Mouse (Mus musculus): ENCODE measurements at regions not wholly inside any gene's neighbourhood (a gene's known extent, or its start where the extent isn't known, plus 50 kb on each side); places are given as distances from the start of the nearest gene placed in this dataset.

DNA sequence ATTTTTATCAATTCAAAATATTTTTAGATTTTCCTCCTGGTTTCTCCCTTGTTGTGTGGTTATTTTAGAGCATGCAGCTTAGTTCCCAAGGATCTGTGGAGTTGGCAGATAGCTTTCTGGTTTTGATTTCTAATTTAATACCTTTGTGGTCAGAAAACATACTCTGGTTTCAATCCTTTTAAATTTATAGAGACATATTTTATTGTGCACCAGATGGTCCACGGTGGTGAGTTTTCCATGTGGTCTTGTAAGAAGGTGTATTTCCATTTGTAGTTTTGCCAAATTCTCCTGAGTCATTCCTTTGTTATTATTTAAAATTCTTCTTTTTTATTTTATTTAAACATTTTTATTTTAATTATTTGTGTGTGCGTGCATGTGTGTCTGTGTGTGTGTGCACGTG is 154.5 kb downstream of the Lyplal1 start:
- no peak for TF ChIP-seq CTCF (IDR thresholded peaks at IDR 0.05; ENCODE audit: low read depth, low read length)
- no peak for TF ChIP-seq GATA1 (IDR thresholded peaks at IDR 0.05; ENCODE audit: borderline replicate concordance, low read length)
- TF ChIP-seq POLR2AphosphoS5 (IDR thresholded peaks at IDR 0.05; ENCODE audit: insufficient replicate concordance, low read depth, low read length), result no peak
- no peak for TF ChIP-seq TAL1 (conservative IDR thresholded peaks at IDR 0.05; ENCODE audit: low read depth, low read length)
- no peak for TF ChIP-seq GATA2 (IDR thresholded peaks at IDR 0.05; ENCODE audit: borderline replicate concordance, low read depth, low read length)

All from G1E (cell line).